Mouse (Mus musculus): ENCODE results near the gene Map4. TPM values are rescaled to one million over a fixed set of nuclear protein-coding genes. Genes with fewer than 3 reads are reported as not detected.

Gene Map4
- polyA plus RNA-seq, 1 experiment from 2014 or later = 38.5 TPM

DNA sequence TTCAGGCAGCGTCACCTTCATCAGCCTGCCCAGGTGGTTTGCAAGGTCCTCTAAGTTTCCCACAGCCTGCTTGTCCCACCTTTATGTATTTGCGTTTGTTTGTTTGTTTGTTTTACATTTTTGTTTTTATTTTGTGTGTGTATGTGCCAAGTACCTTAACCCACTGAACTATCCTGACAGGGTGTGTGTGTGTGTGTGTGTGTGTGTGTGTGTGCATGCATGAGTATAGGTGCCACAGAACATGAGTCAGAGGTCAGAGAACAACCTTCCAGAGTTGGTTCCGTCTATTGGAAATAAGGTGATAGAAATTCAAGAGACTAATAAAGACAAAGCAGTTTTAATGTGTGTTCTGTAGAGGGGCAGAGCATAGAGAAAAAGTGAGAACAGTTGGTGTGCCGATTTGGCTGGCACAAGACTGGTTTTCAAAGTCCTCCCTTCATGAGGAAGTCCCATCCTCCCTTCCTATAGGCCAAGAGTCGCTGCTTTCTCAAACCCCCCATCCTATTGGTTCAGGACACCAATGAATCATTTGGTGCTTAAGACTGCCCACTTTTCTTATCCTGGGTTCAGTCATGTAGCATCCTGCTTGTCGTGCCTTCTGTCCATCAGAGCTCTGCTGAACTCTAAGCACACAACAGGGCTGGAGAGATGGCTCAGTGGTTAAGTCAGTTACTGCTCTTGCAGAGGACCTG is 23.3 kb upstream of the Map4 start:
- H3K36me3 ChIP-seq (ENCODE audit: control insufficient read depth, insufficient read depth, low read length) = no peaks in the 10 kb centered on the region
- ATAC-seq (ENCODE audit: insufficient number of reproducible peaks, low FRiP score, low TSS enrichment, low read depth) (no peak), DNase-seq (ENCODE audit: low spot score) (no peak)
- H3K27ac ChIP-seq (replicated peaks; ENCODE audit: low read depth, low read length) = no peak overlapping the region
- H3K4me2 ChIP-seq (ENCODE audit: low read depth, severe bottlenecking) = no peak overlapping the region
- no peak overlapping the region for H3K9ac ChIP-seq (ENCODE audit: low read length)
- no peak overlapping the region for H3K4me3 ChIP-seq (ENCODE audit: low read depth, low read length)
- H3K27me3 ChIP-seq (ENCODE audit: control insufficient read depth, insufficient read depth, low read length) = no peaks in the 10 kb centered on the region
- H3K9me3 ChIP-seq (ENCODE audit: control insufficient read depth, low read length) = no peaks in the 10 kb centered on the region
- 78% methylated on average over 6 of the region's 6 CpGs for WGBS
- no peaks in the 10 kb centered on the region for H3K4me1 ChIP-seq (ENCODE audit: control insufficient read depth, insufficient read depth, low read length)

DNA sequence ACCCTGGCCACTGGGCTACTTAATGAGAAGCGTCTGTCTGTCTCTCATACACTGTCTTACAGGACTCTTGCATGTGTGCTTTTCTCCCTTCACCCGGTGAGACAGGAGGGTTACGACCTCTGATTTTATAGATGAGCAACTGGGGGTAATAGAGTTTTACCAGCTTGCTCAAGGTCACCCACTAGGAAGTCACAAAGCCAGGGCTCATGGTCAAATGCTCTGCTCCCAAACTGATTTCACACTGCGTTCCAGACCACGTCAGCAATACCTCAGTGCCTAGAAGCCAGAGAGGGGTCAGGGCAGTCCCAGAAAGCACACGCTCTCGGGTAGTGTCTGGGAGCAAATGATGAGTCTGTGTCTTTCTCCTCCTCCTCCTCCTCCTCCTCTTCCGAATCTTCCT is 22.2 kb upstream of the Map4 start:
- H3K9ac ChIP-seq (ENCODE audit: low read length) = no peak overlapping the region
- ATAC-seq (ENCODE audit: insufficient number of reproducible peaks, low FRiP score, low TSS enrichment, low read depth) (no peak), DNase-seq (ENCODE audit: low spot score) (no peak)
- H3K9me3 ChIP-seq (ENCODE audit: control insufficient read depth, low read length) = no peaks in the 10 kb centered on the region
- no peak overlapping the region for H3K4me2 ChIP-seq (ENCODE audit: low read depth, severe bottlenecking)
- no peak overlapping the region for H3K4me3 ChIP-seq (ENCODE audit: low read depth, low read length)
- H3K4me1 ChIP-seq (ENCODE audit: control insufficient read depth, insufficient read depth, low read length) = no peaks in the 10 kb centered on the region
- no peak overlapping the region for H3K27ac ChIP-seq (replicated peaks; ENCODE audit: low read depth, low read length)
- H3K27me3 ChIP-seq (ENCODE audit: control insufficient read depth, insufficient read depth, low read length) = no peaks in the 10 kb centered on the region
- no peaks in the 10 kb centered on the region for H3K36me3 ChIP-seq (ENCODE audit: control insufficient read depth, insufficient read depth, low read length)
- whole genome bisulfite sequencing = 71% methylated on average over 8 of the region's 8 CpGs

DNA sequence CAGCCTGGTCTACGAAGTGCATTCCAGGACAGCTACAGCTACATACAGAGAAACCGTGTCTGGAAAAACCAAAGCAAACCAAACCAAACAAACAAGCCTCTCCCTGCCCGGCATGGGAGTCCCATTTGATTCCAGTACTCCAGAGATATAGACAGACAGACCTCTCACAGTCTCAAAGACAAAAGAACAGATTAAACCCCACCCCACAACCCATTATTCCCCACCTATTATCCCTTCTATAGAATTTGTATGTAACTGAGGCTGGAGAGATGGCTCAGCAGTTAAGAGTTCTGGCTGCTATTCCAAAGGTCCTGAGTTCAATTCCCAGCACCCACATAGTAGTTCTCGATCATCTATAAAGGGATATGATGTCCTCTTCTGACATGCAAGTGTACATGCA is 21.3 kb upstream of the Map4 start:
- H3K4me1 ChIP-seq (ENCODE audit: control insufficient read depth, insufficient read depth, low read length) = no peaks in the 10 kb centered on the region
- no peak overlapping the region for H3K4me3 ChIP-seq (ENCODE audit: low read depth, low read length)
- no peaks in the 10 kb centered on the region for H3K36me3 ChIP-seq (ENCODE audit: control insufficient read depth, insufficient read depth, low read length)
- ATAC-seq (ENCODE audit: insufficient number of reproducible peaks, low FRiP score, low TSS enrichment, low read depth) = no peak
- H3K9me3 ChIP-seq (ENCODE audit: control insufficient read depth, low read length) = no peaks in the 10 kb centered on the region
- DNase-seq (ENCODE audit: low spot score) = no peak
- no peak overlapping the region for H3K9ac ChIP-seq (ENCODE audit: low read length)
- no peaks in the 10 kb centered on the region for H3K27me3 ChIP-seq (ENCODE audit: control insufficient read depth, insufficient read depth, low read length)
- H3K27ac ChIP-seq (replicated peaks; ENCODE audit: low read depth, low read length) = no peak overlapping the region
- WGBS = 94% methylated on average over 4 of the region's 4 CpGs
- H3K4me2 ChIP-seq (ENCODE audit: low read depth, severe bottlenecking) = no peak overlapping the region

DNA sequence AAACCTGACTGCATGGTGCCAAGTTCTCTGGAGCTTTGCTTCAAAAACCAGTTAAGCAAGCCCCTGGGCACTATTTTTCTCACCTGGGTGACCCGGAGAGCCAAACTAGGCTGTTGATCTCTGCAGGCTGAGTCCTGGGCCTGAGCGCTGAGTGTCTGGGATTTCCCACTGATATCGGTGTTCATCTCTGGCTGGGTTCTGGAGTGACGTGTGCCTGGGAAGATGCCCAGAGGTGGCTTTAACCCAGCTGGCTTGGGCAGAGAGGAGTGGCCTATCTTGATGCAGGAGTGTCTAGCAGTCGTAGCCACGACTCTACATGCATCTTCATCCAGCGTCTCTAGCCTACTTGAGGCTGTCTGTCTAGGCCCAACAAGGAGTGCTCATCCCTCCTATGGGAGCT is 19.5 kb upstream of the Map4 start:
- Histone ChIP-seq H3K4me1 (ENCODE audit: control insufficient read depth, insufficient read depth, low read length) (no peaks in the 10 kb centered on the region), H3K9me3 (ENCODE audit: control insufficient read depth, low read length) (no peaks in the 10 kb centered on the region), H3K27me3 (ENCODE audit: control insufficient read depth, insufficient read depth, low read length) (no peaks in the 10 kb centered on the region), H3K4me3 (ENCODE audit: low read depth, low read length) (no peak overlapping the region), H3K4me2 (ENCODE audit: low read depth, severe bottlenecking) (no peak overlapping the region), H3K36me3 (ENCODE audit: control insufficient read depth, insufficient read depth, low read length) (no peaks in the 10 kb centered on the region), H3K27ac (replicated peaks; ENCODE audit: low read depth, low read length) (no peak overlapping the region), H3K9ac (ENCODE audit: low read length) (no peak overlapping the region)
- no peak for DNase-seq (ENCODE audit: low spot score)
- WGBS = 90% methylated on average over 7 of the region's 7 CpGs
- ATAC-seq (ENCODE audit: insufficient number of reproducible peaks, low FRiP score, low TSS enrichment, low read depth) = no peak

- Histone ChIP-seq H3K27me3 (ENCODE audit: control insufficient read depth, insufficient read depth, low read length) (no peaks in the 10 kb centered on the region), H3K4me3 (ENCODE audit: low read depth, low read length) (no peak overlapping the region), H3K27ac (replicated peaks; ENCODE audit: low read depth, low read length) (no peak overlapping the region), H3K9me3 (ENCODE audit: control insufficient read depth, low read length) (no peaks in the 10 kb centered on the region), H3K4me2 (ENCODE audit: low read depth, severe bottlenecking) (no peak overlapping the region), H3K36me3 (ENCODE audit: control insufficient read depth, insufficient read depth, low read length) (no peaks in the 10 kb centered on the region), H3K4me1 (ENCODE audit: control insufficient read depth, insufficient read depth, low read length) (no peaks in the 10 kb centered on the region), H3K9ac (ENCODE audit: low read length) (no peak overlapping the region)
- no peak for DNase-seq (ENCODE audit: low spot score)
- 56% methylated on average over 4 of the region's 4 CpGs for WGBS
- ATAC-seq (ENCODE audit: insufficient number of reproducible peaks, low FRiP score, low TSS enrichment, low read depth) = no peak
Measured at GRCm38 (mm10) chr9:109914269-109914926, 16.9 kb upstream of the Map4 start.

- Histone ChIP-seq H3K4me2 (ENCODE audit: low read depth, severe bottlenecking) (no peak overlapping the region), H3K9ac (ENCODE audit: low read length) (no peak overlapping the region), H3K4me3 (ENCODE audit: low read depth, low read length) (no peak overlapping the region), H3K9me3 (ENCODE audit: control insufficient read depth, low read length) (no peaks in the 10 kb centered on the region), H3K36me3 (ENCODE audit: control insufficient read depth, insufficient read depth, low read length) (no peaks in the 10 kb centered on the region), H3K27me3 (ENCODE audit: control insufficient read depth, insufficient read depth, low read length) (no peaks in the 10 kb centered on the region), H3K4me1 (ENCODE audit: control insufficient read depth, insufficient read depth, low read length) (no peaks in the 10 kb centered on the region), H3K27ac (replicated peaks; ENCODE audit: low read depth, low read length) (no peak overlapping the region)
- 92% methylated on average over 2 of the region's 2 CpGs for WGBS
- ATAC-seq (ENCODE audit: insufficient number of reproducible peaks, low FRiP score, low TSS enrichment, low read depth) (no peak), DNase-seq (ENCODE audit: low spot score) (no peak)
Measured at GRCm38 (mm10) chr9:109917931-109918330, 13.3 kb upstream of the Map4 start.

DNA sequence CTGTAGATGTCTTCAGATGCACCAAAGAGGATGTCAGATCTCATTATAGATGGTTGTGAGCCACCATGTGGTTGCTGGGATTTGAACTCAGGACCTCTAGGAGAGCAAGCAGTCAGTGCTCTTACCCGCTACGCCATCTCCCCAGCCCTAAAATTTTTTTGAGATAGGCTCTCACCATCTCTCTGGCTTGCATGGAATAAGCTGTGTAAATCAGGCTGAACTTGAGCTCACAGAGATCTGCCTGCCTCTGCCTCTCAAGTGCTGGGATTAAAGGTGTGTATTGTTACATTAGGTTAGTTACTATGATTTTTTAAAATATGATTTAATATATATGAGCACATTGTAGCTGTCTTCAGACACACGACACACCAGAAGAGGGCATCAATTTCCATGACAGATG is 2.1 kb upstream of the Map4 start:
- 93% methylated on average over 3 of the region's 3 CpGs for WGBS
- H3K4me2 ChIP-seq (ENCODE audit: low read depth, severe bottlenecking) = no peak overlapping the region

GRCm38 (mm10) chr9:109930063-109930462 is 1.2 kb upstream of the Map4 start:
- H3K27ac ChIP-seq (replicated peaks; ENCODE audit: low read depth, low read length) = no peak overlapping the region
- H3K9ac ChIP-seq (ENCODE audit: low read length) = no peak overlapping the region
- H3K4me3 ChIP-seq (ENCODE audit: low read depth, low read length) = no peak overlapping the region
- no peaks in the 10 kb centered on the region for H3K36me3 ChIP-seq (ENCODE audit: control insufficient read depth, insufficient read depth, low read length)
- no peak for ATAC-seq (ENCODE audit: insufficient number of reproducible peaks, low FRiP score, low TSS enrichment, low read depth)
- H3K27me3 ChIP-seq (ENCODE audit: control insufficient read depth, insufficient read depth, low read length) = no peaks in the 10 kb centered on the region
- no peaks in the 10 kb centered on the region for H3K9me3 ChIP-seq (ENCODE audit: control insufficient read depth, low read length)
- DNase-seq (ENCODE audit: low spot score) = no peak
- H3K4me1 ChIP-seq (ENCODE audit: control insufficient read depth, insufficient read depth, low read length) = peaks cover 5% of the 10 kb centered on the region; the same call in 1 of the 2 replicates
- WGBS = 90% methylated on average over 5 of the region's 5 CpGs
- no peak overlapping the region for H3K4me2 ChIP-seq (ENCODE audit: low read depth, severe bottlenecking)

More for the DNA sequence above, 2.1 kb upstream of the Map4 start:
- Histone ChIP-seq H3K27ac (replicated peaks; ENCODE audit: low read depth, low read length) (no peak overlapping the region), H3K9me3 (ENCODE audit: control insufficient read depth, low read length) (no peaks in the 10 kb centered on the region), H3K9ac (ENCODE audit: low read length) (no peak overlapping the region), H3K36me3 (ENCODE audit: control insufficient read depth, insufficient read depth, low read length) (no peaks in the 10 kb centered on the region), H3K4me1 (ENCODE audit: control insufficient read depth, insufficient read depth, low read length) (peaks cover 5% of the 10 kb centered on the region; the same call in 1 of the 2 replicates), H3K27me3 (ENCODE audit: control insufficient read depth, insufficient read depth, low read length) (no peaks in the 10 kb centered on the region), H3K4me3 (ENCODE audit: low read depth, low read length) (no peak overlapping the region)
- ATAC-seq (ENCODE audit: insufficient number of reproducible peaks, low FRiP score, low TSS enrichment, low read depth) = no peak
- DNase-seq (ENCODE audit: low spot score) = no peak
